Mouse (Mus musculus) liver, adult 2 months (tissue): ENCODE results near the gene Peg3.

ENCODE experiments used
- CTCF ChIP-seq: fragments of 200-500 bp; IDR thresholded peaks from 2 replicates; pipeline ENCODE4 v1.5.1; 2011; ENCODE audit warnings: low read depth, low read length, control low read depth
- POLR2A ChIP-seq: fragments of 200-500 bp; IDR thresholded peaks from 2 replicates; pipeline ENCODE4 v1.6.1; 2011; ENCODE audit warnings: low read length, control low read depth; ENCODE audit not compliant: insufficient read depth; ENCODE audit errors: extremely low read depth

DNA sequence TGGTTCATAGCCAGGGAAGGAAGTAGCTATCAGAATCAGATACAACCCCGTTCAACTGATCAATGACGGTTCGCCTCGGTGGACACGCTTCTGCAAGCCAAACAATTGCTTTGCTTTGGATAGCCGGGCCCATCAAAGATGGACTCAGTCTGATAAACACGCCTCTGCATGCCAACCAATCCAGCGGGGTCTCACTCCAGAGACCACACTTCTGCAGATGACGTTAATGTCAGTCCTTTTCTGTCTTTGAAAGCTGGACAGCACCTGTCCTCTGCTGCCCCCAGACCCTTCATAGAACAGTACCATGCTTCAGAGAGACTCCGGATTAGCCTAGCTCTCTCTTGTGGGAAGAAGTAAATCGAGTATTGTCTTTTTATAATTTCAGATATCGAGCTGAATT is 29.5 kb upstream of the Peg3 start:
- TF ChIP-seq CTCF, result no peak
- no peak for TF ChIP-seq POLR2A
